Mouse (Mus musculus): ENCODE measurements around the gene Fbf1. TPM values are rescaled to one million over a fixed set of nuclear protein-coding genes. Genes with fewer than 3 reads are reported as not detected.
A peak's percentile ranks its signal among the peaks of the same experiment; 100 is the strongest.

Gene Fbf1
- polyA plus RNA-seq, 1 experiment, result 26.4 TPM

GRCm38 (mm10) chr11:116142211-116142991 lies 25.6 kb downstream of the Fbf1 start:
- no peak for TF ChIP-seq POLR2A (IDR thresholded peaks at IDR 0.05; ENCODE audit: borderline replicate concordance, low read depth, low read length)
- no peak for TF ChIP-seq CTCF (IDR thresholded peaks at IDR 0.05; ENCODE audit: low read depth, low read length)
- H3K4me3 ChIP-seq (ENCODE audit: insufficient read depth, low read length), result no peak overlapping the region
- no peak overlapping the region for H3K27ac ChIP-seq (ENCODE audit: insufficient read depth, low read depth, low read length)
- H3K4me1 ChIP-seq (ENCODE audit: control insufficient read depth, insufficient read depth, low read length), result peaks cover 44% of the 10 kb centered on the region

- TF ChIP-seq POLR2A (IDR thresholded peaks at IDR 0.05; ENCODE audit: borderline replicate concordance, low read depth, low read length) (no peak), CTCF (IDR thresholded peaks at IDR 0.05; ENCODE audit: low read depth, low read length) (peak; percentile 55)
- Histone ChIP-seq H3K27ac (ENCODE audit: insufficient read depth, low read depth, low read length) (peak within 1 kb of the TSS; percentile 14; the same call in 1 of the 2 replicates), H3K4me3 (ENCODE audit: insufficient read depth, low read length) (peak within 1 kb of the TSS; percentile 73), H3K4me1 (ENCODE audit: control insufficient read depth, insufficient read depth, low read length) (peaks cover 19% of the 10 kb centered on the region)
These were observed 29.4 kb downstream of the Fbf1 start, which contains the start of gene Mrpl38 for GRCm38 (mm10) chr11:116138468-116139138. Mrpl38 (minus strand) TSS chr11:116138868.

- H3K27ac ChIP-seq (ENCODE audit: insufficient read depth, low read depth, low read length), result peak overlapping the region; percentile 14; the same call in 1 of the 2 replicates
- peak overlapping the region; percentile 73 for H3K4me3 ChIP-seq (ENCODE audit: insufficient read depth, low read length)
- H3K4me1 ChIP-seq (ENCODE audit: control insufficient read depth, insufficient read depth, low read length), result peaks cover 15% of the 10 kb centered on the region
- no peak for TF ChIP-seq CTCF (IDR thresholded peaks at IDR 0.05; ENCODE audit: low read depth, low read length)
- no peak for TF ChIP-seq POLR2A (IDR thresholded peaks at IDR 0.05; ENCODE audit: borderline replicate concordance, low read depth, low read length)
These were observed 29.9 kb downstream of the Fbf1 start for GRCm38 (mm10) chr11:116138096-116138467.

GRCm38 (mm10) chr11:116134171-116134570 lies 33.8 kb downstream of the Fbf1 start:
- Histone ChIP-seq H3K4me1 (ENCODE audit: control insufficient read depth, insufficient read depth, low read length) (peaks cover 24% of the 10 kb centered on the region), H3K27ac (ENCODE audit: insufficient read depth, low read depth, low read length) (no peak overlapping the region), H3K4me3 (ENCODE audit: insufficient read depth, low read length) (no peak overlapping the region)
- no peak for TF ChIP-seq CTCF (IDR thresholded peaks at IDR 0.05; ENCODE audit: low read depth, low read length)

GRCm38 (mm10) chr11:116133497-116133896 lies 34.5 kb downstream of the Fbf1 start:
- no peak overlapping the region for H3K27ac ChIP-seq (ENCODE audit: insufficient read depth, low read depth, low read length)
- TF ChIP-seq POLR2A (IDR thresholded peaks at IDR 0.05; ENCODE audit: borderline replicate concordance, low read depth, low read length) (no peak), CTCF (IDR thresholded peaks at IDR 0.05; ENCODE audit: low read depth, low read length) (no peak)
- H3K4me3 ChIP-seq (ENCODE audit: insufficient read depth, low read length), result no peak overlapping the region
- peaks cover 25% of the 10 kb centered on the region for H3K4me1 ChIP-seq (ENCODE audit: control insufficient read depth, insufficient read depth, low read length)

DNA sequence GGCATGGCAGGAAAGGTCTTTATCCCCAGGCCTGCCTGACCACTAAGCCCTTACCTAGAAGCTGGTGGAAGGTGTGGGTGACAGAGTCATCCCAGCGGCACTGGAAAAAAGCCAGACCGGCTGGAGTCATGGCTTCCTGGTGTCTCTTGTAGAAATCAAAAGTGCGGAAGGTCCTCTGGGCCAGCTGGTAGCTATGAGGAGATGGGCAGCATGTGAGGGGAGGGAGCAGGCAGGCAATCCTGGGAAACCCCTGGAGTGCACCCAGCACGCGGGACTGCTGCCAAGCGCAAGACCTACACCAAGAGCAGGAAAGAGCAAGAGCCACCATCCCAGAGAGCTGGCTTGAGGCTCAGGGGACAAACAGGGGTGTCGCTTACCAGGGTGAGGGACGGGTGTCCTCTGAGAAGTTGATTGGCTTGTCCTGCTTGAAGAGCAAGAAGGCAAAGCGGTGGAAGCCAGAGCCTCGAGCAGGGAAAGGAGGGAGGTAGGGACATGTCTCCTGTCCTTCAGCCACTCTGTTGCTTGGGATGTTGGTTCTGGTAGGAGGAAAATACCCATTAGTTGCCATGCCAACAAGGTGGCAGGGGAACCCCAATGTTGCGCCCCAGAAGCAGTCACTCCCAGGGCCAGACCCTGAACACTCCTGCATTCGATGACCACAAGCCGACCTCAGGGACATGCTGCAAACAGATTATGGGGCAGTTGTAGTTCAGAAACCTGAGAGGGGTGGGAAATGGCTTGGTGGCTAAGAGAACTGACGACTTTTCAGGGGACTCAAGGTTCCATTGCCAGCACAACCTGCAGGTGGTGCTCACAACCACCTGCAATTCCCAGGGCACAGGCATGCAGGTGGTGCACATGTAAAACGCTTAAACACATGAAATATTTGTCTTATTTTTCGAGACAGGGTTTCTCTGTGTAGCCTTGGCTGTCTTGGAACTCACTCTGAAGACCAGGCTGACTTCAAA lies 35.3 kb downstream of the Fbf1 start:
- Histone ChIP-seq H3K4me3 (ENCODE audit: insufficient read depth, low read length) (no peak overlapping the region), H3K4me1 (ENCODE audit: control insufficient read depth, insufficient read depth, low read length) (peaks cover 24% of the 10 kb centered on the region), H3K27ac (ENCODE audit: insufficient read depth, low read depth, low read length) (no peak overlapping the region)
- TF ChIP-seq CTCF (IDR thresholded peaks at IDR 0.05; ENCODE audit: low read depth, low read length) (no peak), POLR2A (IDR thresholded peaks at IDR 0.05; ENCODE audit: borderline replicate concordance, low read depth, low read length) (no peak)

DNA sequence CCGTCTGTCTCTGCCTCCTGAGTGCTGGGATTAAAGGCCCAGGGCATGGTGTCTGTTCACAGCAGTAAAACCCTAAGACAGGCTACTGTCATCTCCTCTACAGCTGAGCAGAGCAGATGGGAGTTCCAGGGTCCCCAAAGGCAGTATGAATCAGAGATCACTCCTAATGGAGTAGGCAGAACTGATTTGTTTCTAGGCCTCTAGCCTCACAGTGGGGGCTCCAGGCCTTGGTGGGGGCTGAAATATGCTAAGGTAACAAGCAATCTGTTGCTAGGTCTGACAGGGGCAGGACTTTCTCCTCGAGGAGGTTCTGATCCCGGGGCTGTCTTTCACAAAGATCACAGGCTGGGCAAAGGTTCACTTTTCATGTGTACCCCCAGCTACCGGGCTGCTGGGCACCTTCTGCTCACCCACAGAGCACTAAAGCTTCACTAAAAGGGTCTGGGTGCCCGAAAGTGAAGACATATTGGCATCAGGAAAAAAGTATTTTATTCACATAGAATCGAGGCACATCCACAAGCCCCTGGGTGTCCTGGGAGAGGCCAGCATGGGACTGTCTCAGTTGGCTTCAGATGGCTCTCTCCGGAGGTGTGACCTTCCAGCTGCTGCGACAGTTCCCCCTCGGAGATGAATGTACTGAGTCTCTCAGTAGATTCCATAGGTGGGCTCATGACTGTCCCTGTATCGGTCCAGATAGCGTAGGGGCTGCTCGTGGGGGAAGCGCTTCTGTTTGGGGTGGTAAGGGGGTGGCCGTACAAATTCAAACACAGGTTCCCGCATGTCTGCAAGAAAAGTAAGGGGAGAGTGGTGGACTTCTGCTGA lies 36.4 kb downstream of the Fbf1 start:
- peak overlapping the region; percentile 89 for H3K27ac ChIP-seq (ENCODE audit: insufficient read depth, low read depth, low read length)
- peaks cover 23% of the 10 kb centered on the region for H3K4me1 ChIP-seq (ENCODE audit: control insufficient read depth, insufficient read depth, low read length)
- TF ChIP-seq POLR2A (IDR thresholded peaks at IDR 0.05; ENCODE audit: borderline replicate concordance, low read depth, low read length) (no peak), CTCF (IDR thresholded peaks at IDR 0.05; ENCODE audit: low read depth, low read length) (no peak)
- peak overlapping the region; percentile 65 for H3K4me3 ChIP-seq (ENCODE audit: insufficient read depth, low read length)

GRCm38 (mm10) chr11:116130488-116131205 lies 37.3 kb downstream of the Fbf1 start, which contains the start of gene Trim65:
Trim65 (minus strand) TSS chr11:116131128.
- TF ChIP-seq POLR2A (IDR thresholded peaks at IDR 0.05; ENCODE audit: borderline replicate concordance, low read depth, low read length), result no peak
- TF ChIP-seq CTCF (IDR thresholded peaks at IDR 0.05; ENCODE audit: low read depth, low read length), result peak; percentile 52; the same call in 1 of the 2 replicates
- Histone ChIP-seq H3K4me3 (ENCODE audit: insufficient read depth, low read length) (peak within 1 kb of the TSS; percentile 65), H3K27ac (ENCODE audit: insufficient read depth, low read depth, low read length) (peak within 1 kb of the TSS; percentile 89), H3K4me1 (ENCODE audit: control insufficient read depth, insufficient read depth, low read length) (peaks cover 23% of the 10 kb centered on the region)

Measured in bone marrow macrophage, adult 2 months (primary cell).